Mouse (Mus musculus): Measurements from ENCODE around the gene Zswim3. TPM values are rescaled to one million over a fixed set of nuclear protein-coding genes. Genes with fewer than 3 reads are reported as not detected.
"Not testable (repeated sequence)": the region's sequence is repeated elsewhere in the genome, so short reads cannot be mapped to it uniquely, and the experiment has no call there.

Zswim3 gene
- total RNA-seq, 2 experiments from 2014 or later, result 8.2 to 8.6 TPM

GRCm38 (mm10) chr2:164813557-164813956, 8.7 kb downstream of the Zswim3 start:
- DNase-seq, result no peak

GRCm38 (mm10) chr2:164815348-164815747, 10.4 kb downstream of the Zswim3 start:
- no peak for DNase-seq

- DNase-seq, result no peak
Observed at GRCm38 (mm10) chr2:164815821-164816220, 10.9 kb downstream of the Zswim3 start.

- DNase-seq, result no peak
Observed at GRCm38 (mm10) chr2:164817206-164817605, 12.3 kb downstream of the Zswim3 start.

- DNase-seq, result no peak
Observed at GRCm38 (mm10) chr2:164817703-164818102, 12.8 kb downstream of the Zswim3 start.

- no peak for DNase-seq
Observed at GRCm38 (mm10) chr2:164821060-164821459, 16.2 kb downstream of the Zswim3 start.

GRCm38 (mm10) chr2:164822636-164823165, 17.8 kb downstream of the Zswim3 start, which contains the start of gene Zswim1:
TSS of gene Zswim1 (plus strand) at chr2:164822686.
- peak; percentile 100 for DNase-seq

- peak in 1 of 2 experiments; percentile 35 for DNase-seq
Observed at GRCm38 (mm10) chr2:164823181-164823585, 18.3 kb downstream of the Zswim3 start.

- no peak for DNase-seq
Observed at GRCm38 (mm10) chr2:164823969-164824368, 19.1 kb downstream of the Zswim3 start.

- no peak for DNase-seq
Observed at GRCm38 (mm10) chr2:164825521-164825920, 20.6 kb downstream of the Zswim3 start.

GRCm38 (mm10) chr2:164827146-164827850, 22.4 kb downstream of the Zswim3 start:
- DNase-seq, result no peak

- no peak for DNase-seq
Observed at GRCm38 (mm10) chr2:164828437-164828836, 23.5 kb downstream of the Zswim3 start, which contains the start of gene Spata25. TSS of gene Spata25 (minus strand) at chr2:164828537.

- no peak for DNase-seq
Observed at GRCm38 (mm10) chr2:164829090-164829489, 24.2 kb downstream of the Zswim3 start.

- no peak for DNase-seq
Observed at GRCm38 (mm10) chr2:164831029-164831428, 26.1 kb downstream of the Zswim3 start.

- no peak for DNase-seq
Observed at GRCm38 (mm10) chr2:164832032-164832747, 27.3 kb downstream of the Zswim3 start.

GRCm38 (mm10) chr2:164832748-164833301, 27.9 kb downstream of the Zswim3 start, which contains the start of gene Ctsa:
TSS of gene Ctsa (plus strand) at chr2:164832873.
- peak; percentile 80 to 82 for DNase-seq

- DNase-seq, result peak; percentile 86 to 87
Observed at GRCm38 (mm10) chr2:164833314-164833959, 28.5 kb downstream of the Zswim3 start, which contains the start of gene Neurl2. TSS of gene Neurl2 (minus strand) at chr2:164833456.

GRCm38 (mm10) chr2:164834531-164834930, 29.6 kb downstream of the Zswim3 start:
- no peak for DNase-seq

- no peak for DNase-seq
Observed at GRCm38 (mm10) chr2:164835164-164835563, 30.3 kb downstream of the Zswim3 start.

- no peak for DNase-seq
Observed at GRCm38 (mm10) chr2:164845782-164846181, 40.9 kb downstream of the Zswim3 start.

- DNase-seq, result no peak
Observed at GRCm38 (mm10) chr2:164850061-164850460, 45.2 kb downstream of the Zswim3 start.

GRCm38 (mm10) chr2:164855572-164855971, 50.7 kb downstream of the Zswim3 start:
- not testable (repeated sequence) for DNase-seq

All from layer of hippocampus, postnatal 36 days (tissue).